Mouse (Mus musculus) liver, postnatal 0 days (tissue): Measurements from ENCODE around the gene Robo2.

Experiments used
- CTCF ChIP-seq: sonication (generic); IDR thresholded peaks from 2 replicates; pipeline ENCODE4 v1.5.1; 2016; ENCODE audit warnings: antibody characterized with exemption, low read depth
- EP300 ChIP-seq: IDR thresholded peaks from 2 replicates; pipeline ENCODE4 v1.6.1; 2016; ENCODE audit warnings: antibody characterized with exemption, low read depth, mild to moderate bottlenecking

GRCm38 (mm10) chr16:74222501-74222900 is 189.1 kb downstream of the Robo2 start:
- TF ChIP-seq CTCF (no peak), EP300 (no peak)
